Mouse (Mus musculus) bone marrow macrophage, adult 2 months (primary cell): Measurements from ENCODE around the gene Anp32e.

Experiments
- CTCF ChIP-seq: IDR thresholded peaks from 2 replicates; pipeline ENCODE4 v1.5.1; 2012; ENCODE audit warnings: low read depth, mild to moderate bottlenecking, low read length, moderate library complexity
- POLR2A ChIP-seq: IDR thresholded peaks from 2 replicates; pipeline ENCODE4 v1.6.1; 2012; ENCODE audit warnings: mild to moderate bottlenecking, low read depth, low read length, borderline replicate concordance

- no peak for TF ChIP-seq CTCF
- no peak for TF ChIP-seq POLR2A
These were observed 59.1 kb downstream of the Anp32e start for GRCm38 (mm10) chr3:95988138-95988537.
